Mouse (Mus musculus) lung, postnatal 0 days (tissue): Measurements from ENCODE around the gene Castor1. TPM values are rescaled to one million over a fixed set of nuclear protein-coding genes. Genes with fewer than 3 reads are reported as not detected.

Experiments
- ATAC-seq: fragments of 200-750 bp; cut with Nextera tagmentation; 2 replicates; pipeline ENCODE4 v1.8.0; 2017; ENCODE audit warnings: moderate library complexity
- DNase-seq: peaks from one replicate; pipeline ENCODE4 v3.0.0-alpha.2; 2016; ENCODE audit warnings: low spot score
- H3K27ac ChIP-seq: fragments of 300-500 bp; sonication (generic); 2 replicates; pipeline ENCODE4 v1.5.1; 2014; ENCODE audit warnings: antibody characterized with exemption, mild to moderate bottlenecking, low read length, mixed read lengths
- H3K27me3 ChIP-seq: fragments of 300-500 bp; sonication (generic); replicated peaks from 2 replicates; pipeline ENCODE4 v1.6.1; 2014; ENCODE audit warnings: low read length, mixed read lengths; ENCODE audit not compliant: insufficient read depth
- H3K36me3 ChIP-seq: fragments of 300-500 bp; sonication (generic); 2 replicates; pipeline ENCODE4 v1.6.1; 2014; ENCODE audit warnings: low read length, mixed read lengths; ENCODE audit not compliant: insufficient read depth
- H3K4me1 ChIP-seq: fragments of 300-500 bp; sonication (generic); 2 replicates; pipeline ENCODE4 v1.6.1; 2014; ENCODE audit warnings: antibody characterized with exemption, low read depth, low read length, mixed read lengths; ENCODE audit not compliant: insufficient read depth
- H3K4me2 ChIP-seq: fragments of 300-500 bp; sonication (generic); replicated peaks from 2 replicates; pipeline ENCODE4 v1.6.1; 2014; ENCODE audit warnings: low read depth, mild to moderate bottlenecking, low read length, moderate library complexity, mixed read lengths
- H3K4me3 ChIP-seq: fragments of 300-500 bp; sonication (generic); 2 replicates; pipeline ENCODE4 v1.5.1; 2014; ENCODE audit warnings: low read depth, low read length
- H3K9ac ChIP-seq: fragments of 300-500 bp; sonication (generic); replicated peaks from 2 replicates; pipeline ENCODE4 v1.6.1; 2014; ENCODE audit warnings: low read depth, mild to moderate bottlenecking
- H3K9me3 ChIP-seq: fragments of 300-500 bp; sonication (generic); 2 replicates; pipeline ENCODE4 v1.6.1; 2016; ENCODE audit warnings: low read length, mixed read lengths
- CTCF ChIP-seq: IDR thresholded peaks from 2 replicates; pipeline ENCODE4 v1.5.1; 2016; ENCODE audit warnings: antibody characterized with exemption, mild to moderate bottlenecking
- EP300 ChIP-seq: IDR thresholded peaks from 2 replicates; pipeline ENCODE4 v1.6.1; 2016; ENCODE audit warnings: antibody characterized with exemption, mild to moderate bottlenecking, control low read depth
- WGBS: fragments of 180-500 bp; shearing (Covaris S2); extraction: QIAGEN DNeasy Blood & Tissue Kit; methylation state at CpG from one replicate; pipeline ENCODE4 v1.1.7; 2014; 5-methylcytosine and 5-hydroxymethylcytosine counted together
- polyA plus RNA-seq: library from polyadenylated mRNA; unstranded; fragments of >200 nt; fragmentation: Nextera tagmentation; extraction: Ambion mirVana; gene quantifications from 2 replicates; pipeline ENCODE4 v1.2.1, GENCODE M21; 2015

The Castor1 gene
- polyA plus RNA-seq, 1 experiment from 2014 or later = 16.5 TPM

GRCm38 (mm10) chr11:4226569-4227325 lies 8.7 kb downstream of the Castor1 start:
- Histone ChIP-seq H3K4me2 (no peak overlapping the region), H3K9ac (no peak overlapping the region), H3K4me3 (no peak overlapping the region), H3K9me3 (no peaks in the 10 kb centered on the region), H3K27me3 (no peaks in the 10 kb centered on the region), H3K4me1 (no peaks in the 10 kb centered on the region), H3K36me3 (no peaks in the 10 kb centered on the region), H3K27ac (no peak overlapping the region)
- ATAC-seq (no peak), DNase-seq (no peak)
- no peak for TF ChIP-seq EP300
- no peak for TF ChIP-seq CTCF
- 73% methylated on average over 5 of the region's 5 CpGs for WGBS

DNA sequence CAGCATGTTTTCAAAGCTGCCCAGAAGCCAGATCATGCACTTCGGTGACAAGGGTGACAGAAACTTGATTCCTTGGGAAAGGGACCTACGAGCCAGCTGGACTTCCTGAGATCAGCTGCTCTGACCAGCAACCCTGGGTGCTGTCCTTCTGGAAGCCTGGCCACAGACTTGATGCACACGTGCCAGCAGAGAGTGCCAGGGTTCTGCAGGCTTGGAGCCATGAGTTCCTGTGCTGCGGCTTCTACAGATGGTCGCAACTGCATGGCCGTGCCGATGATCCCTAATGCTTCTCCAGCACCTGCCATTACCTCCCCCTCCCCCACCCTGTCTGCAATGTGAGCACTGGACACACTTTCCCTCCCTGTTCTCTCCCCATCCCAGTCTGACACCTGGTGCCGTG lies 10.4 kb downstream of the Castor1 start:
- WGBS = 22% methylated on average over 8 of the region's 8 CpGs
- TF ChIP-seq CTCF (no peak), EP300 (no peak)
- H3K4me1 ChIP-seq = no peaks in the 10 kb centered on the region
- ATAC-seq (no peak), DNase-seq (peak; percentile 44)
- H3K27ac ChIP-seq = no peak overlapping the region
- H3K27me3 ChIP-seq = no peaks in the 10 kb centered on the region
- no peaks in the 10 kb centered on the region for H3K36me3 ChIP-seq
- no peak overlapping the region for H3K4me3 ChIP-seq
- H3K4me2 ChIP-seq = no peak overlapping the region
- H3K9me3 ChIP-seq = no peaks in the 10 kb centered on the region
- H3K9ac ChIP-seq = no peak overlapping the region

- TF ChIP-seq CTCF (no peak), EP300 (no peak)
- Histone ChIP-seq H3K4me1 (no peaks in the 10 kb centered on the region), H3K9ac (no peak overlapping the region), H3K4me2 (no peak overlapping the region), H3K36me3 (no peaks in the 10 kb centered on the region), H3K27me3 (no peaks in the 10 kb centered on the region), H3K27ac (no peak overlapping the region), H3K9me3 (no peaks in the 10 kb centered on the region), H3K4me3 (no peak overlapping the region)
- DNase-seq (no peak), ATAC-seq (0 out of 2 replicates have a peak, but pooled peaks have one; percentile 2)
- 48% methylated on average over 4 of the region's 4 CpGs for WGBS
Observed at GRCm38 (mm10) chr11:4229841-4230240, 11.8 kb downstream of the Castor1 start.

DNA sequence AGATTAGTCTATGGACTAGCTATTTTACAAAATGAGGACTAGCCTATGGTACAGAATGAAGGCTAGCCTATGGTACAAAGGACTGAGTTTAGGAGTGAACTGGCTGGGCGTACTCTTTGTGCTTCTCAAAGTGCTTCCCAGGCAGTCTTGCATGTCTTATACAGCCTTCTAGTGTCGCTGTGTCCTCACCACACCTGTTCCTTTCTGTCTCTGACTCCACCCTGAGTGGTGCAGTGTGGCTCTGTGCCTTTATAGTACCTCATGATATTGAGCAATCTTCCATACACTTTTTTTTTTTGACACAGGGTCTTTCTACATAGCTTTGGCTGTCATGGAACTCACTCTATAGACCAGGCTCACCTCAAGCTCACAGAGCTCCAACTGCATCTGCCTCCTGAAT lies 13.4 kb downstream of the Castor1 start:
- no peak overlapping the region for H3K4me3 ChIP-seq
- no peaks in the 10 kb centered on the region for H3K27me3 ChIP-seq
- TF ChIP-seq CTCF (no peak), EP300 (no peak)
- no peaks in the 10 kb centered on the region for H3K36me3 ChIP-seq
- H3K9me3 ChIP-seq = no peaks in the 10 kb centered on the region
- DNase-seq (no peak), ATAC-seq (no peak)
- no peak overlapping the region for H3K27ac ChIP-seq
- WGBS = 90% methylated on average over 2 of the region's 2 CpGs
- no peak overlapping the region for H3K9ac ChIP-seq
- H3K4me1 ChIP-seq = no peaks in the 10 kb centered on the region
- H3K4me2 ChIP-seq = no peak overlapping the region

GRCm38 (mm10) chr11:4232644-4233043 lies 14.6 kb downstream of the Castor1 start:
- H3K27me3 ChIP-seq = no peaks in the 10 kb centered on the region
- 42% methylated on average over 12 of the region's 12 CpGs for WGBS
- ATAC-seq = peak; percentile 73
- peak; percentile 61 for DNase-seq
- H3K4me3 ChIP-seq = no peak overlapping the region
- H3K36me3 ChIP-seq = no peaks in the 10 kb centered on the region
- H3K4me2 ChIP-seq = no peak overlapping the region
- no peaks in the 10 kb centered on the region for H3K4me1 ChIP-seq
- H3K9ac ChIP-seq = no peak overlapping the region
- H3K9me3 ChIP-seq = no peaks in the 10 kb centered on the region
- TF ChIP-seq EP300 = peak; percentile 54
- TF ChIP-seq CTCF = no peak
- H3K27ac ChIP-seq = no peak overlapping the region

GRCm38 (mm10) chr11:4235052-4235655 lies 17.1 kb downstream of the Castor1 start:
- Histone ChIP-seq H3K9me3 (no peaks in the 10 kb centered on the region), H3K4me2 (no peak overlapping the region), H3K4me3 (no peak overlapping the region), H3K4me1 (no peaks in the 10 kb centered on the region), H3K9ac (no peak overlapping the region), H3K27me3 (no peaks in the 10 kb centered on the region), H3K36me3 (no peaks in the 10 kb centered on the region), H3K27ac (no peak overlapping the region)
- DNase-seq = no peak
- TF ChIP-seq CTCF (no peak), EP300 (no peak)
- WGBS = 86% methylated on average over 6 of the region's 6 CpGs
- no peak for ATAC-seq
